Mouse (Mus musculus) MN1 (cell line): ENCODE measurements at regions not wholly inside any gene's neighbourhood (a gene's known extent, or its start where the extent isn't known, plus 50 kb on each side); places are given as distances from the start of the nearest gene placed in this dataset.

ENCODE experiments used
- DNase-seq: peaks from one replicate; pipeline ENCODE4 v3.0.0-alpha.2; 2016; ENCODE audit warnings: low spot score

- DNase-seq = peak; percentile 32
These were observed 418.6 kb downstream of the Med13l start for GRCm38 (mm10) chr5:118978921-118979630.

- DNase-seq = peak; percentile 85
These were observed 420.6 kb downstream of the Med13l start for GRCm38 (mm10) chr5:118981046-118981445.

- DNase-seq = no peak
These were observed 423.8 kb downstream of the Med13l start for GRCm38 (mm10) chr5:118984251-118984650.

GRCm38 (mm10) chr5:118984797-118985408 is 424.4 kb downstream of the Med13l start:
- DNase-seq = no peak

- no peak for DNase-seq
These were observed 427.0 kb downstream of the Med13l start for GRCm38 (mm10) chr5:118987376-118988000.

- DNase-seq = no peak
These were observed 438.6 kb downstream of the Med13l start for GRCm38 (mm10) chr5:118999124-118999523.

- no peak for DNase-seq
These were observed 445.5 kb downstream of the Med13l start for GRCm38 (mm10) chr5:119005825-119006471.

GRCm38 (mm10) chr5:119010048-119010447 is 449.6 kb downstream of the Med13l start:
- DNase-seq = no peak

- no peak for DNase-seq
These were observed 454.7 kb downstream of the Med13l start for GRCm38 (mm10) chr5:119015181-119015580.

- DNase-seq = peak; percentile 12
These were observed 455.3 kb downstream of the Med13l start for GRCm38 (mm10) chr5:119015606-119016255.

GRCm38 (mm10) chr5:119016420-119016819 is 455.9 kb downstream of the Med13l start:
- peak; percentile 54 for DNase-seq

- no peak for DNase-seq
These were observed 463.5 kb downstream of the Med13l start for GRCm38 (mm10) chr5:119023947-119024346.

GRCm38 (mm10) chr5:119032051-119032450 is 471.6 kb downstream of the Med13l start:
- DNase-seq = peak; percentile 22

- no peak for DNase-seq
These were observed 484.1 kb downstream of the Med13l start for GRCm38 (mm10) chr5:119044548-119044947.

- peak; percentile 30 for DNase-seq
These were observed 487.1 kb downstream of the Med13l start for GRCm38 (mm10) chr5:119047581-119047980.

- DNase-seq = no peak
These were observed 492.0 kb downstream of the Med13l start for GRCm38 (mm10) chr5:119052354-119052996.

- no peak for DNase-seq
These were observed 493.3 kb downstream of the Med13l start for GRCm38 (mm10) chr5:119053738-119054137.

GRCm38 (mm10) chr5:119054393-119054792 is 493.9 kb downstream of the Med13l start:
- DNase-seq = no peak

GRCm38 (mm10) chr5:119055430-119055829 is 495.0 kb downstream of the Med13l start:
- DNase-seq = peak; percentile 19

GRCm38 (mm10) chr5:119057813-119058212 is 497.3 kb downstream of the Med13l start:
- no peak for DNase-seq

GRCm38 (mm10) chr5:119058231-119058851 is 497.9 kb downstream of the Med13l start:
- DNase-seq = no peak
